Comparison of ENCODE assay signal across 10 mouse cellular contexts in the genomic region with DNA sequence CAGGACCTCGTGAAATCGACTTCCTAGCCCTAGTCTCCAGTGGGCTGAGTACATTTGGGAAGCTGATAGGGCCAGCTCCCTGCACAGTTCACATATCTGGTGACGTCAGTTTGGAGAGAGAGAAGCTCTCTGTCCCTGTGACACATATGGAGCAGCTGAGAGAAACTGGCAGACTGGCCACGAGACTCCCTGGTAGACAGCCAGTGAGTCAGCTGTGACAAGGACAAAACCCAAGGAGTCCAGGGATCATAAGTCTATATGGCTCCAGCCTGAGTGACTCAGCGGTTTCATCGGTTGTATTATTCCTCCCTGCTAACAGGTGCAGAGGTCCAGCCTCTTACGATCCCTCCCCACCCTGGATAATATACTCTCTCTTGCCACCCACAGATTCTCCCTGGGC. TPM values are rescaled to one million over a fixed set of nuclear protein-coding genes. Genes with fewer than 3 reads are reported as not detected.
DNase-seq lines count a peak whose midpoint lies in the region; ATAC-seq and TF ChIP-seq lines count a peak whose summit lies in the region.
"Had no signal": no experiment of that assay in that cellular context is flagged by ENCODE, and none has a peak within 500 bp of the region (broad histone marks: within the 10 kb centered on the region; RNA-seq: fewer than 3 reads in every experiment).

No protein-coding gene starts in this region.

- H3K27ac ChIP-seq in liver, embryonic 13.5 days = no peak overlapping the region
- H3K27ac ChIP-seq in liver, postnatal 0 days (ENCODE audit: low read depth) = no peak overlapping the region
- H3K27ac ChIP-seq in forebrain, embryonic 12.5 days = no peak overlapping the region

- no peak for DNase-seq in liver, embryonic 13.5 days
- no peak for DNase-seq in liver, postnatal 0 days
- DNase-seq in adrenal gland, adult 2 months = peak; percentile 91
- peak; percentile 63 for DNase-seq in heart, adult 8-10 months (ENCODE audit: low spot score)
- no peak for DNase-seq in thymus, postnatal 4 days
- no peak for DNase-seq in spleen, postnatal 14 days (ENCODE audit: low spot score in 2 of 2)

- ATAC-seq in liver, embryonic 13.5 days (ENCODE audit: low read depth) = peak; percentile 50; the same call in 1 of the 2 replicates
- ATAC-seq in liver, postnatal 0 days = no peak; the same call in 1 of the 2 replicates
- peak; percentile 44 for ATAC-seq in megakaryocyte progenitor cell, adult 5-6 weeks (replicated peaks; ENCODE audit: poor library complexity)
- ATAC-seq in forebrain, embryonic 12.5 days (ENCODE audit: low FRiP score) = no peak

- H3K36me3 ChIP-seq in liver, embryonic 13.5 days = no peaks in the 10 kb centered on the region
- H3K36me3 ChIP-seq in liver, postnatal 0 days (replicated peaks; ENCODE audit: insufficient read depth, low read length) = no peaks in the 10 kb centered on the region
- H3K36me3 ChIP-seq in forebrain, embryonic 12.5 days (replicated peaks) = no peaks in the 10 kb centered on the region

- peaks cover 10% of the 10 kb centered on the region for H3K4me1 ChIP-seq in liver, embryonic 13.5 days (replicated peaks)
- H3K4me1 ChIP-seq in liver, postnatal 0 days (ENCODE audit: insufficient read depth) = no peaks in the 10 kb centered on the region
- H3K4me1 ChIP-seq in forebrain, embryonic 12.5 days = no peaks in the 10 kb centered on the region

- no peak overlapping the region for H3K4me3 ChIP-seq in liver, embryonic 13.5 days (replicated peaks)
- no peak overlapping the region for H3K4me3 ChIP-seq in liver, postnatal 0 days (ENCODE audit: low read depth, low read length)
- H3K4me3 ChIP-seq in forebrain, embryonic 12.5 days (replicated peaks) = no peak overlapping the region

- TF ChIP-seq EP300 in liver, postnatal 0 days (IDR thresholded peaks at IDR 0.05; ENCODE audit: low read depth) = no peak

- no peak overlapping the region for H3K9ac ChIP-seq in liver, embryonic 13.5 days
- no peak overlapping the region for H3K9ac ChIP-seq in liver, postnatal 0 days (replicated peaks)
- H3K9ac ChIP-seq in forebrain, embryonic 12.5 days = no peak overlapping the region; the same call in 1 of the 2 replicates

- TF ChIP-seq CTCF in liver, postnatal 0 days (IDR thresholded peaks at IDR 0.05; ENCODE audit: low read depth) = no peak

- no peaks in the 10 kb centered on the region for H3K9me3 ChIP-seq in liver, embryonic 13.5 days (replicated peaks)
- H3K9me3 ChIP-seq in liver, postnatal 0 days (ENCODE audit: low read length) = no peaks in the 10 kb centered on the region
- no peaks in the 10 kb centered on the region for H3K9me3 ChIP-seq in forebrain, embryonic 12.5 days

- no peaks in the 10 kb centered on the region for H3K27me3 ChIP-seq in liver, embryonic 13.5 days
- no peaks in the 10 kb centered on the region for H3K27me3 ChIP-seq in liver, postnatal 0 days (ENCODE audit: insufficient read depth, low read length)
- H3K27me3 ChIP-seq in forebrain, embryonic 12.5 days = no peaks in the 10 kb centered on the region

- H3K4me2 ChIP-seq in liver, embryonic 13.5 days = no peak overlapping the region
- no peak overlapping the region for H3K4me2 ChIP-seq in liver, postnatal 0 days (ENCODE audit: low read depth, low read length)
- H3K4me2 ChIP-seq in forebrain, embryonic 12.5 days = no peak overlapping the region

- 59% methylated on average over 7 of the region's 7 CpGs for WGBS in liver, embryonic 13.5 days (ENCODE audit: insufficient replicate concordance)
- WGBS in liver, postnatal 0 days (ENCODE audit: insufficient replicate concordance) = 61% methylated on average over 7 of the region's 7 CpGs
- WGBS in forebrain, embryonic 12.5 days = 81% methylated on average over 7 of the region's 7 CpGs

RNA-seq across cellular contexts. Expression of gene Cldn4, which starts 12.4 kb away (rescaled TPM):
- polyA plus RNA-seq in liver, embryonic 13.5 days (2015; fragmentation: Nextera tagmentation; extraction: Ambion mirVana) = 0.15 and 0.32 TPM in 2 replicates
- polyA plus RNA-seq in liver, postnatal 0 days (2015; fragmentation: Nextera tagmentation; extraction: Ambion mirVana) = 0.13 and 0.32 TPM in 2 replicates
- total RNA-seq in adrenal gland, adult 2 months (2021) = not detected
- 0.06 TPM in 1 of 2 replicates, not detected in the other for polyA plus RNA-seq in adrenal gland, adult 2 months (2012; rRNA removed)
- total RNA-seq in heart, adult 8-10 months (2022) = not detected
- total RNA-seq in megakaryocyte progenitor cell, adult 5-6 weeks (2015) = not detected in 2 replicates
- not detected in 2 replicates for total RNA-seq in megakaryocyte progenitor cell, adult 5-6 weeks (2017)
- polyA plus RNA-seq in forebrain, embryonic 12.5 days (2016; fragmentation: Nextera tagmentation; extraction: Ambion mirVana) = 2.0 and 2.8 TPM in 2 replicates
- total RNA-seq: layer of hippocampus, adult 18-20 months had no signal
- polyA plus RNA-seq: neural tube, embryonic 14.5 days had no signal

RNA-seq across cellular contexts. Expression of gene Cldn3, which starts 26.9 kb away (rescaled TPM):
- 0.38 and 0.74 TPM in 2 replicates for polyA plus RNA-seq in liver, embryonic 13.5 days (2015; fragmentation: Nextera tagmentation; extraction: Ambion mirVana)
- 65.0 and 73.7 TPM in 2 replicates for polyA plus RNA-seq in liver, postnatal 0 days (2015; fragmentation: Nextera tagmentation; extraction: Ambion mirVana)
- under 1 TPM; 0.62 to 0.75 TPM for total RNA-seq in adrenal gland, adult 2 months (2021)
- polyA plus RNA-seq in adrenal gland, adult 2 months (2012; rRNA removed) = 2.9 and 3.7 TPM in 2 replicates
- under 1 TPM in 1 of 4 experiments, not detected in 3; 0.28 TPM for total RNA-seq in heart, adult 8-10 months (2022)
- total RNA-seq in megakaryocyte progenitor cell, adult 5-6 weeks (2015) = not detected in 2 replicates
- total RNA-seq in megakaryocyte progenitor cell, adult 5-6 weeks (2017) = not detected in 2 replicates
- polyA plus RNA-seq in forebrain, embryonic 12.5 days (2016; fragmentation: Nextera tagmentation; extraction: Ambion mirVana) = 6.3 and 7.6 TPM in 2 replicates

RNA-seq across cellular contexts. Expression of gene Mettl27, which starts 26.9 kb away (rescaled TPM):
- polyA plus RNA-seq in liver, embryonic 13.5 days (2015; fragmentation: Nextera tagmentation; extraction: Ambion mirVana) = 10.6 and 12.2 TPM in 2 replicates
- polyA plus RNA-seq in liver, postnatal 0 days (2015; fragmentation: Nextera tagmentation; extraction: Ambion mirVana) = 17.3 and 21.7 TPM in 2 replicates
- 10 to 100 TPM; 23.5 to 33.1 TPM for total RNA-seq in adrenal gland, adult 2 months (2021)
- 22.5 and 39.1 TPM in 2 replicates for polyA plus RNA-seq in adrenal gland, adult 2 months (2012; rRNA removed)
- 10 to 100 TPM in 1 of 4 experiments, 1 to 10 TPM in 3; 6.3 to 11.9 (median 7.9) TPM for total RNA-seq in heart, adult 8-10 months (2022)
- total RNA-seq in megakaryocyte progenitor cell, adult 5-6 weeks (2015) = 1.9 and 3.9 TPM in 2 replicates
- total RNA-seq in megakaryocyte progenitor cell, adult 5-6 weeks (2017) = 0.92 and 3.4 TPM in 2 replicates
- polyA plus RNA-seq in forebrain, embryonic 12.5 days (2016; fragmentation: Nextera tagmentation; extraction: Ambion mirVana) = 7.7 and 8.8 TPM in 2 replicates

RNA-seq across cellular contexts. Expression of gene Cldn13, which starts 43.8 kb away (rescaled TPM):
- polyA plus RNA-seq in liver, embryonic 13.5 days (2015; fragmentation: Nextera tagmentation; extraction: Ambion mirVana) = 246 and 259 TPM in 2 replicates
- 138 and 152 TPM in 2 replicates for polyA plus RNA-seq in liver, postnatal 0 days (2015; fragmentation: Nextera tagmentation; extraction: Ambion mirVana)
- not detected for total RNA-seq in adrenal gland, adult 2 months (2021)
- polyA plus RNA-seq in adrenal gland, adult 2 months (2012; rRNA removed) = not detected in 2 replicates
- total RNA-seq in heart, adult 8-10 months (2022) = not detected
- total RNA-seq in megakaryocyte progenitor cell, adult 5-6 weeks (2015) = 17.0 and 19.0 TPM in 2 replicates
- total RNA-seq in megakaryocyte progenitor cell, adult 5-6 weeks (2017) = 5.3 and 10.9 TPM in 2 replicates
- polyA plus RNA-seq in forebrain, embryonic 12.5 days (2016; fragmentation: Nextera tagmentation; extraction: Ambion mirVana) = 1.1 and 2.0 TPM in 2 replicates
- total RNA-seq: layer of hippocampus, adult 18-20 months had no signal

RNA-seq across cellular contexts. Expression of gene Abhd11, which starts 49.8 kb away (rescaled TPM):
- polyA plus RNA-seq in liver, embryonic 13.5 days (2015; fragmentation: Nextera tagmentation; extraction: Ambion mirVana) = 37.0 and 37.3 TPM in 2 replicates
- polyA plus RNA-seq in liver, postnatal 0 days (2015; fragmentation: Nextera tagmentation; extraction: Ambion mirVana) = 47.9 and 49.2 TPM in 2 replicates
- 10 to 100 TPM; 51.7 to 52.4 TPM for total RNA-seq in adrenal gland, adult 2 months (2021)
- 90.8 and 100.0 TPM in 2 replicates for polyA plus RNA-seq in adrenal gland, adult 2 months (2012; rRNA removed)
- 10 to 100 TPM; 67.0 to 71.0 (median 70.2) TPM for total RNA-seq in heart, adult 8-10 months (2022)
- 133 and 142 TPM in 2 replicates for total RNA-seq in megakaryocyte progenitor cell, adult 5-6 weeks (2015)
- total RNA-seq in megakaryocyte progenitor cell, adult 5-6 weeks (2017) = 59.3 and 65.3 TPM in 2 replicates
- polyA plus RNA-seq in forebrain, embryonic 12.5 days (2016; fragmentation: Nextera tagmentation; extraction: Ambion mirVana) = 42.3 and 43.1 TPM in 2 replicates

Comparison
In these comparisons a context has a peak if more than half of its experiments do, and no peak if none do; other contexts are left out.
1. ATAC-seq: peak in liver, embryonic 13.5 days (single experiment) and megakaryocyte progenitor cell, adult 5-6 weeks (single experiment); none in liver, postnatal 0 days (single experiment) and forebrain, embryonic 12.5 days (single experiment).
2. DNase-seq: peak in adrenal gland, adult 2 months (single experiment) and heart, adult 8-10 months (single experiment); none in liver, embryonic 13.5 days (single experiment), liver, postnatal 0 days (single experiment), thymus, postnatal 4 days (single experiment) and spleen, postnatal 14 days (0 of 2).